ENCODE assay signal across 12 mouse cellular contexts in the genomic region with DNA sequence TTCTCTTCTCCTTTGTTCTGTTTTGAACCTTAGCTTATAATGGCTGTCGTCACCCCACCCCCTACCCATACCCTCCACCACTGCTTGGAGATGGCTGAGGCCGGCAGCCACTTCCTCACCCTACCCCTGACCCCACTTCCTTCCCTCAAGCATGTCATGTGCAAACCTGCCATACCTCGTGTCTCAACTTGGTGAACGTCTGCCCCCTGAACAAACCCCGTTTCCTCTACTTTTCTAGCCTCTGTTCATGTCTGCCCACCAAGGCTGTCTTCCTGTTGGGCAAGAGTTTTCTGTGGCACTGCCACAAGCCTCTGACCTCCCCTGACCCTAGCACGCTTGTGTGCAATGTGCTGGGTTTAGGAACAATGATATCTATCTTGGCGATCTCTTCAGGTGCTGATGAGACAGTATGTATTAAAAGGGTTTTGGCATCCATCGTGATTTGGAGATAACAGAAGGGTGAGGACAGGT.
DNase-seq lines count a peak whose midpoint lies in the region; ATAC-seq and TF ChIP-seq lines count a peak whose summit lies in the region.
"Had no signal": no experiment of that assay in that cellular context is flagged by ENCODE, and none has a peak within 500 bp of the region (broad histone marks: within the 10 kb centered on the region; RNA-seq: fewer than 3 reads in every experiment).

No protein-coding gene starts in this region.

- no peak for DNase-seq in heart, adult 2 months
- DNase-seq in heart, adult 8-10 months (ENCODE audit: low spot score): no peak
- no peak for DNase-seq in lung, postnatal 0 days (ENCODE audit: low spot score)
- peak; percentile 28 to 59 for DNase-seq in thymus, adult 18-20 months
- DNase-seq in cerebellum, adult 8-10 months: no peak
- no peak for DNase-seq in heart, adult 18-20 months
- DNase-seq: cerebellum, postnatal 10 days had no signal

- H3K4me1 ChIP-seq in heart, adult 2 months (ENCODE audit: control insufficient read depth, insufficient read depth, low read length): peaks cover 16% of the 10 kb centered on the region
- H3K4me1 ChIP-seq in lung, postnatal 0 days (ENCODE audit: insufficient read depth, low read depth, low read length): no peaks in the 10 kb centered on the region
- no peaks in the 10 kb centered on the region for H3K4me1 ChIP-seq in midbrain, embryonic 16.5 days (ENCODE audit: control insufficient read depth, insufficient read depth, low read length)
- H3K4me1 ChIP-seq: forebrain, embryonic 13.5 days had no signal

- no peaks in the 10 kb centered on the region for H3K79me2 ChIP-seq in heart, adult 2 months (replicated peaks; ENCODE audit: control insufficient read depth, insufficient read depth, low read length)

- 0 out of 2 replicates have a peak, but pooled peaks have one; percentile 11 for TF ChIP-seq EP300 in heart, adult 2 months (IDR thresholded peaks at IDR 0.05; ENCODE audit: insufficient read depth, low read depth, low read length)
- no peak; the same call in 1 of the 2 replicates for TF ChIP-seq EP300 in lung, postnatal 0 days (IDR thresholded peaks at IDR 0.05)

- no peak overlapping the region for H3K4me3 ChIP-seq in heart, adult 2 months
- no peak overlapping the region for H3K4me3 ChIP-seq in lung, postnatal 0 days (ENCODE audit: low read depth, low read length)
- H3K4me3 ChIP-seq in midbrain, embryonic 16.5 days (ENCODE audit: low read depth, low read length): no peak overlapping the region
- H3K4me3 ChIP-seq: forebrain, embryonic 13.5 days; midbrain, embryonic 10.5 days had no signal

- 53% methylated on average over 8 of the region's 8 CpGs for WGBS in heart, adult 2 months
- WGBS in lung, postnatal 0 days: 50% methylated on average over 8 of the region's 8 CpGs
- WGBS in midbrain, embryonic 16.5 days: 88% methylated on average over 8 of the region's 8 CpGs

- intact Hi-C loops in heart, adult 2 months (cut with DNase I): loop anchor here (5.0 kb wide), 1 partner anchor 39 kb away; no protein-coding TSS in a partner anchor

- no peaks in the 10 kb centered on the region for H3K27me3 ChIP-seq in heart, adult 2 months (ENCODE audit: control insufficient read depth, insufficient read depth, low read length)
- no peaks in the 10 kb centered on the region for H3K27me3 ChIP-seq in lung, postnatal 0 days (replicated peaks; ENCODE audit: insufficient read depth, low read length)
- H3K27me3 ChIP-seq in midbrain, embryonic 16.5 days (ENCODE audit: control insufficient read depth, insufficient read depth, low read depth, low read length): no peaks in the 10 kb centered on the region
- H3K27me3 ChIP-seq: forebrain, embryonic 13.5 days had no signal

- no peak overlapping the region for H3K4me2 ChIP-seq in lung, postnatal 0 days (replicated peaks; ENCODE audit: low read depth, low read length)
- no peak overlapping the region for H3K4me2 ChIP-seq in midbrain, embryonic 16.5 days (ENCODE audit: low read length)
- H3K4me2 ChIP-seq: forebrain, embryonic 13.5 days had no signal

- H3K9me3 ChIP-seq in lung, postnatal 0 days (ENCODE audit: low read length): no peaks in the 10 kb centered on the region
- H3K9me3 ChIP-seq in midbrain, embryonic 16.5 days (replicated peaks; ENCODE audit: control insufficient read depth, low read length, poor library complexity, severe bottlenecking): no peaks in the 10 kb centered on the region
- H3K9me3 ChIP-seq: forebrain, embryonic 13.5 days; midbrain, embryonic 10.5 days had no signal

- H3K9ac ChIP-seq in heart, adult 2 months (ENCODE audit: low read depth, low read length): no peak overlapping the region
- H3K9ac ChIP-seq in lung, postnatal 0 days (replicated peaks; ENCODE audit: low read depth): no peak overlapping the region
- H3K9ac ChIP-seq in midbrain, embryonic 16.5 days (ENCODE audit: low read depth, low read length): no peak overlapping the region
- H3K9ac ChIP-seq: forebrain, embryonic 13.5 days had no signal

- no peaks in the 10 kb centered on the region for H3K36me3 ChIP-seq in heart, adult 2 months (ENCODE audit: control insufficient read depth, insufficient read depth, low read length)
- H3K36me3 ChIP-seq in lung, postnatal 0 days (ENCODE audit: insufficient read depth, low read length): no peaks in the 10 kb centered on the region
- H3K36me3 ChIP-seq in midbrain, embryonic 16.5 days (ENCODE audit: control insufficient read depth, insufficient read depth, low read length): no peaks in the 10 kb centered on the region
- H3K36me3 ChIP-seq: midbrain, embryonic 10.5 days had no signal

- no peak overlapping the region for H3K27ac ChIP-seq in heart, adult 2 months
- no peak overlapping the region for H3K27ac ChIP-seq in lung, postnatal 0 days (ENCODE audit: low read length)
- no peak overlapping the region for H3K27ac ChIP-seq in midbrain, embryonic 16.5 days (ENCODE audit: low read length)
- H3K27ac ChIP-seq: forebrain, embryonic 13.5 days; midbrain, embryonic 10.5 days had no signal

- no peak for TF ChIP-seq POLR2A in heart, adult 2 months (IDR thresholded peaks at IDR 0.05; ENCODE audit: insufficient read depth, low read depth, low read length)

- ATAC-seq in common myeloid progenitor, adult 5-6 weeks (replicated peaks; ENCODE audit: low read depth, poor library complexity, severe bottlenecking): peak; percentile 86
- peak; percentile 55 for ATAC-seq in lung, postnatal 0 days
- no peak for ATAC-seq in midbrain, embryonic 16.5 days
- ATAC-seq: forebrain, embryonic 13.5 days; intestine, postnatal 0 days had no signal

- TF ChIP-seq CTCF in heart, adult 2 months (IDR thresholded peaks at IDR 0.05): no peak
- no peak for TF ChIP-seq CTCF in lung, postnatal 0 days (IDR thresholded peaks at IDR 0.05)

Comparison
In these comparisons a context has a peak if more than half of its experiments do, and no peak if none do; other contexts are left out.
1. DNase-seq: peak in thymus, adult 18-20 months (2 of 2); none in heart, adult 2 months (0 of 2), heart, adult 8-10 months (single experiment), lung, postnatal 0 days (single experiment), cerebellum, adult 8-10 months (single experiment) and heart, adult 18-20 months (0 of 2).